Mouse (Mus musculus): ENCODE results near the gene Tbc1d22a.

DNA sequence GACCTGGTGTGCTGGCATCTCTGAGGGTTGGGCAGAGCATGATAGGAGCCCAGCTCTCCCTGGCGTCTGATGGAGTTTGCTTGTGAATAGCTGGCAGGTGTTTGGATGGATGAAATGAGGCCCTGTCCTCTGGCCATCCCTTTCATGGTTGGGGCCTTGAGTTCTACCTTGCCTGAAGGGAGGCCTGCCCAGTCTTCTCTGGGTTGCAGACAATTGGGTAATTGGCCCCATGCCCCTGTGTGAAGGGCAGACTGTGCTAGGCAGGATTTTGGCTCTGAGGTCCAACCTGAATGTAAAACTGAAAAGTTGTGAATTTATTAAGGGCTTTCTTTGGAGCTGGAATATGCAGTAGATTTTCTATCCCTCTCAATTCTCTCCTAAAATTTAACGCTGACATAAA is 204.2 kb downstream of the Tbc1d22a start:
- TF ChIP-seq CTCF (IDR thresholded peaks at IDR 0.05; ENCODE audit: insufficient read depth, low read depth, low read length) = no peak
- no peak for TF ChIP-seq POLR2A (IDR thresholded peaks at IDR 0.05; ENCODE audit: insufficient read depth, low read depth, low read length)

Data from olfactory bulb, adult 2 months (tissue).